Mouse (Mus musculus): ENCODE data around the gene Fbxo7. TPM values are rescaled to one million over a fixed set of nuclear protein-coding genes. Genes with fewer than 3 reads are reported as not detected.
A peak's percentile ranks its signal among the peaks of the same experiment; 100 is the strongest.

The Fbxo7 gene
- polyA plus RNA-seq, 1 experiment = 15.5 TPM

DNA sequence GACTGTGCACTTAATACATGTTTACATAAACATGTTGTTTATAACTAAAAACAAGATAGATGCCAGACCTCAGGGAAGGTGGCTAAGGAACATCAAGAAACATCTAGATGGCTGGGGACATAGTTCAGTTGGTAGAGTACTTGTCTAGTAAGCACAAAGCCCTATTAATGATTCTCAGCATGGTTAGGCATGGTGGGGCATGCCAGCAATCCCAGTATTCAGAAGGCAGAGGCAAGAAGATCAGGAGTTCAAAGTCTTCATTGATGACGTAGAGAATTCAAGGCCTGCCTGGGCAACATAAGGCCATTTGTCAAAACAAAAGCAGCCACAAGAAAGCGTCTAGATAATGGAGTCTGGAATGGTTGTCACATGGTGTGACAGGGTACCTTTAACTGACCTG, 35.9 kb downstream of the Fbxo7 start:
- Histone ChIP-seq H3K4me3 (ENCODE audit: insufficient read depth, low read length) (no peak overlapping the region), H3K4me1 (ENCODE audit: control insufficient read depth, insufficient read depth, low read length) (no peaks in the 10 kb centered on the region), H3K27ac (ENCODE audit: insufficient read depth, low read length) (no peak overlapping the region)
- TF ChIP-seq POLR2A (IDR thresholded peaks at IDR 0.05; ENCODE audit: low read depth, low read length) (no peak), CTCF (IDR thresholded peaks at IDR 0.05; ENCODE audit: borderline replicate concordance, insufficient read depth, low read length) (no peak)

DNA sequence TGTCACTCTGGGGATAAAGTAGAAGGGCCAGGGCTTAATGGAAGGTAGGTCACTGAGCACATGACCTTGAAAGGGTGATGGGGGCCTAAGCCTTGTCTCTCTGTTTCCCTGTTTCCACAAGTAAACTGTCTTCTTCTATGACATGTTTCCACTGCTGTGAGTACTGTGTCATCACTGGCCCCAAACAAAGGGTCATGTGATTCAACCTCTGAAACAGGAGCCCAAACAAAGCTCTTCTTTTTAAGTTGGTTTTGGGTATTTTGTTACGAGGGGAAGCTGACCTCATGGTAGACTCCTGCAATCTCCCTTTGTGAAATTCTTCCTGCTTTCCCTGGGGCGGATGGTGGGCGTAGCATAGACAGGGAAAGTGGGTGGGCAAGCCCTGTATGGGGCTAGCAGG, 38.5 kb downstream of the Fbxo7 start:
- Histone ChIP-seq H3K27ac (ENCODE audit: insufficient read depth, low read length) (no peak overlapping the region), H3K4me1 (ENCODE audit: control insufficient read depth, insufficient read depth, low read length) (0 out of 2 replicates have a peak, but pooled peaks cover 3% of the 10 kb centered on the region), H3K4me3 (ENCODE audit: insufficient read depth, low read length) (no peak overlapping the region)
- TF ChIP-seq POLR2A (IDR thresholded peaks at IDR 0.05; ENCODE audit: low read depth, low read length) (no peak), CTCF (IDR thresholded peaks at IDR 0.05; ENCODE audit: borderline replicate concordance, insufficient read depth, low read length) (no peak)

DNA sequence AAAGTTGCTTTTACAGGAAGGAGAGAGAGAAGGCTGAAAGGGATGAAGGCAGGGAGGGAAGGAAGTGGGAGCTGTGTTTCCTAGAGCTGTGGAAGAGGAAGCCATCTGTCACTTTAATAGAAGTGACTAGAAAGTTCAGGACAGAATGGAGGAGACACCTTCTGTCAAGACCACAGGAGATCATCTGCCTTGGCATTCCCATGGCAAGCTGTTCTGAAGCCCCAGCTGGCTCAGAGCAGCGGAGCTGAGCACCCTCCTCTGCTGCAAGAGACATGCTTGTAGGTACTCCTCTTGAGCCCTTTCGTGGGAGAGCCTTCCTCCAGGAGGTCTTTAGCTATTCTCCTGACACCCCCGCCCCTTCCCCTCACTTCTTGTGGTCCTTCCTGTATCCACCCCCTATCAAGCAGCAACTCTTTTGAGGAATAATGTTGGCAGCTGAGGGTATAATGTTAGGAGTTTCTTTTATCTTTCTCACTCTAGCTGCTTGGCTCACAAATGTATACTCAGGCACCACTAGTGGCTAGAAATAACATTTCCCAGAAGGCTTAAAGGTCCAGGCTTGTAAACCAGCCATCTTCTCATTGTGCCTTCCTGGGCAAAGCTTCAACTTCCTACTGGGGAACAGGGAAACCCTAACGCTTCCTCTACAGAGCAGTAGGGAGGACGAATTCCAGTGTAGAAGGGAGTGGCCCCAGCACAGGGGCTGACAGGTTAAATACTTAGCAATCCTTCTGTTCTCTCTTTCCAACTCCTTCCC, 40.7 kb downstream of the Fbxo7 start:
- Histone ChIP-seq H3K4me3 (ENCODE audit: insufficient read depth, low read length) (no peak overlapping the region), H3K27ac (ENCODE audit: insufficient read depth, low read length) (no peak overlapping the region), H3K4me1 (ENCODE audit: control insufficient read depth, insufficient read depth, low read length) (0 out of 2 replicates have a peak, but pooled peaks cover 4% of the 10 kb centered on the region)
- TF ChIP-seq CTCF (IDR thresholded peaks at IDR 0.05; ENCODE audit: borderline replicate concordance, insufficient read depth, low read length) (no peak), POLR2A (IDR thresholded peaks at IDR 0.05; ENCODE audit: low read depth, low read length) (no peak)

DNA sequence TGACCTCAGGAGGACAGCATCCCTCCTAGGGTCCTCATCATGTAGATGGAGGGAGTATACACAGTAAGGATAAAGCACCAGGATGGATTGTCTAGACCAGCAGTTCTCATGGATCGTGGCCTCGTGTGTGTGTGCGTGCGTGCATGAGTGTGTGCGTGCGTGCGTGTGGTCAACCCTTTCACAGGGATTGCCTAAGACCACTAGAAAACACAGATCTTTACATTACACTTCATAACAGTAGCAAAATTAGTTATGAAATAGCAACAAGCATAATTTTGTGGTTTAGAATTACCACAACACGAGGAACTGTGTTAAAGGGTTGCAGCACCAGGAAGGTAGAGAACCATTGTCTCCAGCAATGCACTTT, 41.2 kb downstream of the Fbxo7 start:
- 0 out of 2 replicates have a peak, but pooled peaks cover 4% of the 10 kb centered on the region for H3K4me1 ChIP-seq (ENCODE audit: control insufficient read depth, insufficient read depth, low read length)
- no peak for TF ChIP-seq POLR2A (IDR thresholded peaks at IDR 0.05; ENCODE audit: low read depth, low read length)
- no peak overlapping the region for H3K27ac ChIP-seq (ENCODE audit: insufficient read depth, low read length)
- H3K4me3 ChIP-seq (ENCODE audit: insufficient read depth, low read length) = no peak overlapping the region

DNA sequence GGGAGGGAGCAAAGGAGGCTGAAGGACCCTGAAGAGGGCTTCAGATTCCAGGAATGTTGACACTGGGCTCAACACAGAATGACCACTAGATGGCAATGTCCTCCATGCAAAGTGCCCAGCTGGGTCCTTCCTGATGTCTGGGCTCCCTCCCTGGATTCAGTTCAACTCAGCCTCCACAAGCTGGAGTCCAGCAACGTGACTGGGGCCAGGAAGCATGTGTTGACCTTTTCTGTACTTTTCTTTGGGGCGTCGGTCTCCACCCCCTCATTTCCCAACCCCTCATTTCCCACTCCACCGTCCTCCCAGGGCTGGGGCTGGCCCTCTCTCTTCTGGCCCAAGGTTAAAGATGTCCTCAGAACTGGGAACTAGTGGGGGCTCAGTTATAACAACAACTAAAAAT, 43.2 kb downstream of the Fbxo7 start:
- Histone ChIP-seq H3K4me1 (ENCODE audit: control insufficient read depth, insufficient read depth, low read length) (0 out of 2 replicates have a peak, but pooled peaks cover 4% of the 10 kb centered on the region), H3K4me3 (ENCODE audit: insufficient read depth, low read length) (no peak overlapping the region), H3K27ac (ENCODE audit: insufficient read depth, low read length) (no peak overlapping the region)
- TF ChIP-seq POLR2A (IDR thresholded peaks at IDR 0.05; ENCODE audit: low read depth, low read length) = no peak
- TF ChIP-seq CTCF (IDR thresholded peaks at IDR 0.05; ENCODE audit: borderline replicate concordance, insufficient read depth, low read length) = peak; percentile 87

DNA sequence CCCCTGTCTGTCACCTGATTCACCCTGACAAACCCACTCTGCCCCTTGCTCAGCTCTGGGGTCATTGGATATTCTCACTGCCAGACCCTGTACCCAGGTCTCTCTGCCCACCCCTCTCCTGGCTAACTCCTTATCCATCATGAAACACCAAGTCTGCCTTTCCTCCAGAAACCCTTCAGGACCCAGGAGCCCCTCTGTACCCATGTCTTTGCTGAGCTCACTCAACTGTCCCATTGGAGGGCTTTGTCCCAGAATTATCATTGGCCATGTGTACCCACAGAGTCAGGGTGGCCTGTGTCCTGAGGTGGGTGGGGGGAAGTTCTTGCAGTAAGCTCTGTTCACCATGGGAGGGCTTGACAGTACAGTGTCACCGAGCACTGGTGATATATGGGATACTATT, 43.9 kb downstream of the Fbxo7 start:
- TF ChIP-seq POLR2A (IDR thresholded peaks at IDR 0.05; ENCODE audit: low read depth, low read length) (no peak), CTCF (IDR thresholded peaks at IDR 0.05; ENCODE audit: borderline replicate concordance, insufficient read depth, low read length) (no peak)
- Histone ChIP-seq H3K4me3 (ENCODE audit: insufficient read depth, low read length) (no peak overlapping the region), H3K27ac (ENCODE audit: insufficient read depth, low read length) (no peak overlapping the region), H3K4me1 (ENCODE audit: control insufficient read depth, insufficient read depth, low read length) (0 out of 2 replicates have a peak, but pooled peaks cover 4% of the 10 kb centered on the region)

GRCm38 (mm10) chr10:86066651-86067050, 44.9 kb downstream of the Fbxo7 start:
- Histone ChIP-seq H3K4me3 (ENCODE audit: insufficient read depth, low read length) (no peak overlapping the region), H3K27ac (ENCODE audit: insufficient read depth, low read length) (no peak overlapping the region), H3K4me1 (ENCODE audit: control insufficient read depth, insufficient read depth, low read length) (0 out of 2 replicates have a peak, but pooled peaks cover 4% of the 10 kb centered on the region)
- no peak for TF ChIP-seq POLR2A (IDR thresholded peaks at IDR 0.05; ENCODE audit: low read depth, low read length)
- TF ChIP-seq CTCF (IDR thresholded peaks at IDR 0.05; ENCODE audit: borderline replicate concordance, insufficient read depth, low read length) = no peak

GRCm38 (mm10) chr10:86067911-86068310, 46.1 kb downstream of the Fbxo7 start:
- no peak overlapping the region for H3K4me3 ChIP-seq (ENCODE audit: insufficient read depth, low read length)
- TF ChIP-seq POLR2A (IDR thresholded peaks at IDR 0.05; ENCODE audit: low read depth, low read length) (no peak), CTCF (IDR thresholded peaks at IDR 0.05; ENCODE audit: borderline replicate concordance, insufficient read depth, low read length) (no peak)
- H3K27ac ChIP-seq (ENCODE audit: insufficient read depth, low read length) = no peak overlapping the region
- 0 out of 2 replicates have a peak, but pooled peaks cover 4% of the 10 kb centered on the region for H3K4me1 ChIP-seq (ENCODE audit: control insufficient read depth, insufficient read depth, low read length)

GRCm38 (mm10) chr10:86069341-86069740, 47.6 kb downstream of the Fbxo7 start:
- H3K27ac ChIP-seq (ENCODE audit: insufficient read depth, low read length) = no peak overlapping the region
- 0 out of 2 replicates have a peak, but pooled peaks cover 4% of the 10 kb centered on the region for H3K4me1 ChIP-seq (ENCODE audit: control insufficient read depth, insufficient read depth, low read length)
- TF ChIP-seq CTCF (IDR thresholded peaks at IDR 0.05; ENCODE audit: borderline replicate concordance, insufficient read depth, low read length) = no peak
- TF ChIP-seq POLR2A (IDR thresholded peaks at IDR 0.05; ENCODE audit: low read depth, low read length) = no peak
- no peak overlapping the region for H3K4me3 ChIP-seq (ENCODE audit: insufficient read depth, low read length)

DNA sequence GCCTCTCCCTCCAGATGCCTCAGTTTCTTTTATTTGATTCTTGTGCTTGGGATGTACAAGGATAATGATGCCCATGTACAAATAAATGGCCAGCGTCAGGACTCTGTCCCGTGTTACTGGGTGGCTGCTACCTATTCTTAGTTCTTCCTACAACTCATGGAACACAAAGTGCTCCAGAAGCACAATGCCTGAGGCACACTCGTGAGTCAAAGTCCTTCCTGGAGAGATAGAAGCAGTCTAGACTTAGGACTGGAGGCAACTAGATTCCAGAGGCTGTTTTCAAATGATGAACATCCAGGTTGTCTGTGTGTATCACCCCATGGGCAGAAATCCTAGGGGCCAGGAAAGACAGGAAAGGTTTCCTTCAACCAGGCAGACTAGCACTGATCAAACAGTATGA, 49.0 kb downstream of the Fbxo7 start:
- Histone ChIP-seq H3K27ac (ENCODE audit: insufficient read depth, low read length) (no peak overlapping the region), H3K4me3 (ENCODE audit: insufficient read depth, low read length) (no peak overlapping the region), H3K4me1 (ENCODE audit: control insufficient read depth, insufficient read depth, low read length) (no peaks in the 10 kb centered on the region)
- TF ChIP-seq CTCF (IDR thresholded peaks at IDR 0.05; ENCODE audit: borderline replicate concordance, insufficient read depth, low read length) (no peak), POLR2A (IDR thresholded peaks at IDR 0.05; ENCODE audit: low read depth, low read length) (no peak)

Data from embryonic fibroblast, embryonic 13.5 days (primary cell).